Mouse (Mus musculus): ENCODE data around the gene Ptprn2. TPM values are rescaled to one million over a fixed set of nuclear protein-coding genes. Genes with fewer than 3 reads are reported as not detected.
A peak's percentile ranks its signal among the peaks of the same experiment; 100 is the strongest.

Ptprn2 gene
- total and polyA plus RNA-seq, 2 experiments from 2014 or later: 18.4 to 101 TPM

- WGBS: 21% methylated on average over 4 of the region's 4 CpGs
- H3K4me3 ChIP-seq (ENCODE audit: low read length): no peak overlapping the region
- DNase-seq (ENCODE audit: low spot score): peak; percentile 55
- H3K36me3 ChIP-seq (ENCODE audit: insufficient read depth, low read length): no peaks in the 10 kb centered on the region
- H3K27ac ChIP-seq: peak overlapping the region; percentile 73
- H3K4me1 ChIP-seq (ENCODE audit: insufficient read depth, low read length): peaks cover 16% of the 10 kb centered on the region
- no peaks in the 10 kb centered on the region; the same call in 1 of the 2 replicates for H3K27me3 ChIP-seq (ENCODE audit: insufficient read depth, low read length)
- H3K9me3 ChIP-seq (ENCODE audit: low read length): no peaks in the 10 kb centered on the region
- 0 out of 2 replicates have a peak overlapping the region, but pooled peaks have one; percentile 33 for H3K9ac ChIP-seq (replicated peaks; ENCODE audit: low read length)
- no peak for ATAC-seq
- H3K4me2 ChIP-seq (ENCODE audit: low read depth, low read length): peak overlapping the region; percentile 46
- TF ChIP-seq CTCF (IDR thresholded peaks at IDR 0.05; ENCODE audit: low read depth): no peak
These were observed 621.2 kb downstream of the Ptprn2 start for GRCm38 (mm10) chr12:117106696-117107095.

DNA sequence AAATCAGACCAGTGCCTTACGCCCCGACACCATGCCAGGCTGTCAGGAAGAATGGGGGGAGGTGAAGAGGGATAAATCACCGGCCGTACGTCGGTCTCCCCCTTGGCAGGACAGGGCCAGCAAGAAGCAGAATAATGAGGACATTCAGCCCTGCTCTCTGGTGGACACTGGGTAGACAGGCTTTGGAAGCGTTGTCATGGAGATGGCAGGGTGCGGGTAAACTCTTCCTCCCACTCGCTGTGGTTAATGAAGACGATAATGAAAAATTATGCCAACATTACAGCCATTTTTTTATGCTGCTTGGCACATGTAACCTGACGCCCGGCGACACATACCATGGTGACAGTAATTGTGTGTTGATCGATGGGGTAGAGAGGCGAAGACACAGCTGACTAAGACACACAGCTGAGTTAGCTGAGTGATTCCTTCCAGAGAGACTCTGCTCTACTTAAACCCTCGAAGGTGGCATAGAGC is 621.7 kb downstream of the Ptprn2 start:
- peak; percentile 98 for ATAC-seq
- WGBS: 4% methylated on average over 16 of the region's 16 CpGs
- DNase-seq (ENCODE audit: low spot score): peak; percentile 91
- TF ChIP-seq CTCF (IDR thresholded peaks at IDR 0.05; ENCODE audit: low read depth): peak; percentile 61
- Histone ChIP-seq H3K4me1 (ENCODE audit: insufficient read depth, low read length) (peaks cover 16% of the 10 kb centered on the region), H3K9ac (replicated peaks; ENCODE audit: low read length) (0 out of 2 replicates have a peak overlapping the region, but pooled peaks have one; percentile 33), H3K27ac (peak overlapping the region; percentile 73), H3K9me3 (ENCODE audit: low read length) (no peaks in the 10 kb centered on the region), H3K4me2 (ENCODE audit: low read depth, low read length) (peak overlapping the region; percentile 46), H3K27me3 (ENCODE audit: insufficient read depth, low read length) (no peaks in the 10 kb centered on the region; the same call in 1 of the 2 replicates), H3K36me3 (ENCODE audit: insufficient read depth, low read length) (no peaks in the 10 kb centered on the region), H3K4me3 (ENCODE audit: low read length) (0 out of 2 replicates have a peak overlapping the region, but pooled peaks have one; percentile 3)

- H3K4me1 ChIP-seq (ENCODE audit: insufficient read depth, low read length): no peaks in the 10 kb centered on the region
- H3K27ac ChIP-seq: no peak overlapping the region
- no peak for TF ChIP-seq CTCF (IDR thresholded peaks at IDR 0.05; ENCODE audit: low read depth)
- 46% methylated on average over 10 of the region's 10 CpGs for WGBS
- no peak overlapping the region for H3K4me2 ChIP-seq (ENCODE audit: low read depth, low read length)
- no peaks in the 10 kb centered on the region; the same call in 1 of the 2 replicates for H3K27me3 ChIP-seq (ENCODE audit: insufficient read depth, low read length)
- no peaks in the 10 kb centered on the region for H3K36me3 ChIP-seq (ENCODE audit: insufficient read depth, low read length)
- no peak overlapping the region for H3K9ac ChIP-seq (replicated peaks; ENCODE audit: low read length)
- ATAC-seq (peak; percentile 42), DNase-seq (ENCODE audit: low spot score) (no peak)
- H3K4me3 ChIP-seq (ENCODE audit: low read length): no peak overlapping the region
- no peaks in the 10 kb centered on the region for H3K9me3 ChIP-seq (ENCODE audit: low read length)
These were observed 629.8 kb downstream of the Ptprn2 start for GRCm38 (mm10) chr12:117115254-117115865.

DNA sequence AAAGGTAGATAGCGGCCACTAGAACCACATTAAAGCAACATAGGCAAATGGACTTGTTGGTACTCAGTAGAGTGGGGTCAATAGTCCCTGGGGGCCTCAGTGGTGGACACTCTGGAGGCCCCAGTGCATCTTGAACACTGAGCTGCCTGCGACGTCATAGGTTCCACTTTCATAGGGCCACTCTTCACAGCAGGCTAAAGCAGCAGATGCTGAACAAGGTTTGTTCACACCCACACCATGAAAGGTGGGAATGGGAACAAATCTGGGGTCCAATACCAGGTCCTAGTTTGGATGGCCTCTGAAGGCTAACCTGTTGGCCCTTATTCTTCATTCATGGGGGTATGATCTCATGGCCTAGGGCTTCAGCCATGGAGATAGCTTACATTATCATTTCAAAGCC is 641.6 kb downstream of the Ptprn2 start:
- TF ChIP-seq CTCF (IDR thresholded peaks at IDR 0.05; ENCODE audit: low read depth): no peak
- DNase-seq (ENCODE audit: low spot score): no peak
- H3K4me3 ChIP-seq (ENCODE audit: low read length): no peak overlapping the region
- H3K27me3 ChIP-seq (ENCODE audit: insufficient read depth, low read length): no peaks in the 10 kb centered on the region
- WGBS: 90% methylated on average over 3 of the region's 3 CpGs
- no peak overlapping the region for H3K27ac ChIP-seq
- ATAC-seq: no peak
- no peak overlapping the region for H3K4me2 ChIP-seq (ENCODE audit: low read depth, low read length)
- H3K36me3 ChIP-seq (ENCODE audit: insufficient read depth, low read length): no peaks in the 10 kb centered on the region
- no peak overlapping the region for H3K9ac ChIP-seq (replicated peaks; ENCODE audit: low read length)
- no peaks in the 10 kb centered on the region for H3K4me1 ChIP-seq (ENCODE audit: insufficient read depth, low read length)
- no peaks in the 10 kb centered on the region for H3K9me3 ChIP-seq (ENCODE audit: low read length)

- no peak for TF ChIP-seq CTCF (IDR thresholded peaks at IDR 0.05; ENCODE audit: low read depth)
- Histone ChIP-seq H3K9me3 (ENCODE audit: low read length) (no peaks in the 10 kb centered on the region), H3K4me2 (ENCODE audit: low read depth, low read length) (no peak overlapping the region), H3K9ac (replicated peaks; ENCODE audit: low read length) (no peak overlapping the region), H3K27me3 (ENCODE audit: insufficient read depth, low read length) (no peaks in the 10 kb centered on the region), H3K27ac (no peak overlapping the region), H3K36me3 (ENCODE audit: insufficient read depth, low read length) (no peaks in the 10 kb centered on the region), H3K4me3 (ENCODE audit: low read length) (no peak overlapping the region), H3K4me1 (ENCODE audit: insufficient read depth, low read length) (no peaks in the 10 kb centered on the region)
- WGBS: 83% methylated on average over 6 of the region's 6 CpGs
- no peak for DNase-seq (ENCODE audit: low spot score)
- no peak for ATAC-seq
These were observed 642.0 kb downstream of the Ptprn2 start for GRCm38 (mm10) chr12:117127485-117127884.

GRCm38 (mm10) chr12:117132095-117132494 is 646.6 kb downstream of the Ptprn2 start:
- peak; percentile 69 for TF ChIP-seq CTCF (IDR thresholded peaks at IDR 0.05; ENCODE audit: low read depth)
- H3K27me3 ChIP-seq (ENCODE audit: insufficient read depth, low read length): no peaks in the 10 kb centered on the region
- H3K27ac ChIP-seq: no peak overlapping the region
- 34% methylated on average over 2 of the region's 2 CpGs for WGBS
- no peak overlapping the region for H3K9ac ChIP-seq (replicated peaks; ENCODE audit: low read length)
- ATAC-seq (peak; percentile 68; the same call in 1 of the 2 replicates), DNase-seq (ENCODE audit: low spot score) (peak; percentile 46)
- H3K4me2 ChIP-seq (ENCODE audit: low read depth, low read length): no peak overlapping the region
- H3K36me3 ChIP-seq (ENCODE audit: insufficient read depth, low read length): no peaks in the 10 kb centered on the region
- no peak overlapping the region for H3K4me3 ChIP-seq (ENCODE audit: low read length)
- H3K9me3 ChIP-seq (ENCODE audit: low read length): no peaks in the 10 kb centered on the region
- no peaks in the 10 kb centered on the region for H3K4me1 ChIP-seq (ENCODE audit: insufficient read depth, low read length)

DNA sequence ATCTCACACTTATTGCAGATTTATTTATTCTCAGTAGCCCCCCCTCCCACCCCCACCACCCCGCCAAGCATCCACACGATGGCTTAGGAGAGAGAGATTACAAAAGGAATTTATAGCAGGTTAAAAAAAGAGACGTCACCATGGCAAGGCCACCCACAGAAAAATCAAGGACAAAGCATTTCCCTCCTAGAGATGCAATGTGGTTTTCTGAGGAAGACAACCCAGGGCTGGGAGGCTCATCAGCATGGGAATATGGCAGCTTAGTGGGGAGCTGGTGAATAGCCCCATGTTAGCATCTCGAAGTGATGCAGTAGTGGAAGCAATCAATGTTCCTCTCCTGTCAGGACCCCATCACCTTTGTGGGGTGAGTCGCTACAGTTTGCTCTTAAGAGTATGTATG is 649.7 kb downstream of the Ptprn2 start:
- no peak overlapping the region for H3K4me3 ChIP-seq (ENCODE audit: low read length)
- DNase-seq (ENCODE audit: low spot score): no peak
- H3K4me1 ChIP-seq (ENCODE audit: insufficient read depth, low read length): no peaks in the 10 kb centered on the region
- WGBS: 55% methylated on average over 5 of the region's 5 CpGs
- H3K36me3 ChIP-seq (ENCODE audit: insufficient read depth, low read length): no peaks in the 10 kb centered on the region
- TF ChIP-seq CTCF (IDR thresholded peaks at IDR 0.05; ENCODE audit: low read depth): no peak
- no peak overlapping the region for H3K27ac ChIP-seq
- no peaks in the 10 kb centered on the region for H3K27me3 ChIP-seq (ENCODE audit: insufficient read depth, low read length)
- H3K9ac ChIP-seq (replicated peaks; ENCODE audit: low read length): no peak overlapping the region
- no peak for ATAC-seq
- H3K9me3 ChIP-seq (ENCODE audit: low read length): no peaks in the 10 kb centered on the region
- no peak overlapping the region for H3K4me2 ChIP-seq (ENCODE audit: low read depth, low read length)
